Mouse (Mus musculus) G1E (cell line): ENCODE data around the gene Clcn3. TPM values are rescaled to one million over a fixed set of nuclear protein-coding genes. Genes with fewer than 3 reads are reported as not detected.

Experiments used
- ATAC-seq: 2 replicates; pipeline ENCODE4 v1.8.0; 2016; ENCODE audit warnings: mild to moderate bottlenecking; ENCODE audit not compliant: insufficient number of reproducible peaks, poor library complexity, low FRiP score, severe bottlenecking; ENCODE audit errors: extremely low read depth
- DNase-seq: peaks from one replicate; pipeline ENCODE4 v3.0.0; 2012; ENCODE audit warnings: low spot score
- H3K27me3 ChIP-seq: 2 replicates; pipeline ENCODE4 v1.6.1; 2012; ENCODE audit warnings: mild to moderate bottlenecking, low read length, inconsistent platforms; ENCODE audit not compliant: insufficient read depth
- H3K36me3 ChIP-seq: replicated peaks from 2 replicates; pipeline ENCODE3; 2012; ENCODE audit warnings: mild to moderate bottlenecking, inconsistent platforms
- H3K4me1 ChIP-seq: 2 replicates; pipeline ENCODE4 v1.6.1; 2012; ENCODE audit warnings: low read depth, low read length, inconsistent platforms, mixed read lengths; ENCODE audit not compliant: insufficient read depth
- H3K4me3 ChIP-seq: 2 replicates; pipeline ENCODE4 v1.5.1; 2012; ENCODE audit warnings: low read depth, mild to moderate bottlenecking, inconsistent platforms, low read length, moderate library complexity, mixed read lengths
- H3K9me3 ChIP-seq: replicated peaks from 2 replicates; pipeline ENCODE4 v1.6.1; 2012; ENCODE audit warnings: inconsistent platforms
- CTCF ChIP-seq: IDR thresholded peaks from 2 replicates; pipeline ENCODE4 v1.5.1; 2012; ENCODE audit warnings: low read depth, low read length, inconsistent platforms, mixed read lengths
- GATA1 ChIP-seq: IDR thresholded peaks from 2 replicates; pipeline ENCODE4 v1.6.1; 2012; ENCODE audit warnings: borderline replicate concordance, low read length, inconsistent platforms, mixed read lengths
- GATA2 ChIP-seq: IDR thresholded peaks from 2 replicates; pipeline ENCODE4 v1.6.1; 2012; ENCODE audit warnings: low read depth, low read length, inconsistent platforms, borderline replicate concordance
- POLR2AphosphoS5 ChIP-seq: IDR thresholded peaks from 2 replicates; pipeline ENCODE4 v1.6.1; 2012; ENCODE audit warnings: low read depth, low read length, inconsistent platforms; ENCODE audit not compliant: insufficient replicate concordance
- TAL1 ChIP-seq: conservative IDR thresholded peaks from 2 replicates; pipeline ENCODE4 v1.6.1; 2012; ENCODE audit warnings: low read depth, low read length, inconsistent platforms, mixed read lengths
- polyA plus RNA-seq: library from polyadenylated mRNA; stranded (reverse); fragments of >175 nt; gene quantifications from 2 replicates; pipeline ENCODE4 v1.2.3, GENCODE M21; 2012
- total RNA-seq, 2 experiments: library from RNA; stranded (forward) in 1 of 2; stranded (reverse) in 1 of 2; fragments of 200-1000 nt in 1 of 2; fragments of >200 nt in 1 of 2; fragmentation: Nextera tagmentation in 1 of 2; gene quantifications; 2 replicates each; pipeline ENCODE4 v1.2.3; 2014 to 2017

Clcn3 gene
- total and polyA plus RNA-seq, 3 experiments: 18.0 to 215 (median 147) TPM

DNA sequence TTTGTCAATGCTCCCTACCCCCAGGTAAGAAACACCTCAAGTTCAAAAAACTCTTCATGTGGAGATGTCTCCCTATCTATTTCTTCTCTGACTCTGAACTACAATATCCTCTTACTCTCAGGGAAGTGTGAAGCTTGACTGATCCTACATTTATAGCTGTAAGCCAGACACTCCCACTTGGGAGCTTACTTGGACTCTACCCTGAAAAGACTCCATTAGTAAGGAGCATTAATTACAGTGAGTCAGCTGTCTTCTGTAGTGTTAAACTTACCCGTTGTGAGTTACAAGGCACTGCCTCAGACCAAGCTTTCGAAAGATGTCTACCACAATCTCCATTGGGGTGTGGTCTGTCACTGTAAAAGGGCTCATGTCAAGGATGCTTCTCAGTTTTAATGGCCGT, 64.0 kb downstream of the Clcn3 start:
- DNase-seq (no peak), ATAC-seq (no peak)
- H3K36me3 ChIP-seq: peaks cover 84% of the 10 kb centered on the region
- no peak overlapping the region for H3K4me3 ChIP-seq
- H3K9me3 ChIP-seq: no peaks in the 10 kb centered on the region
- TF ChIP-seq POLR2AphosphoS5 (no peak), GATA1 (no peak), GATA2 (no peak), TAL1 (no peak), CTCF (no peak)
- H3K4me1 ChIP-seq: peaks cover 6% of the 10 kb centered on the region; the same call in 1 of the 2 replicates
- no peaks in the 10 kb centered on the region for H3K27me3 ChIP-seq

DNA sequence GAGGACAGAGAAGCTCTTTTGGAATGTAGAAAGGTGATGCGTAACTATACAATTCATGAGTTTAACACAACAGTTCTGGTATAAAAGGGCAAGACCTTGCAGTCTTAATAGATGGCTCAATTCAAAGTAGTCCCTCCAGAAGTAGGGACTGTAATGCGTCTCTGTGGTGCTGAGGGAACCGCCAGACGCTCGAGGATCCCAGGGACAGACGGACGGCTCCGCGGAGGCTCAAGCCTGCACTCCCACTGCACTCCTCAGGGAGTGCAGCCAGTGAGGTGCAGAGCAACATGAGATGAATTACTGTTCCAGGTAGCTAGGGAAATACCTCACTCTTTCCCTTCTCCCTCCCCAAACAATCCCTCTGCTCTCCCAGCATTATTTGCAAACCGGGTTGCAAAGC, 70.5 kb downstream of the Clcn3 start:
- peaks cover 11% of the 10 kb centered on the region for H3K4me1 ChIP-seq

DNA sequence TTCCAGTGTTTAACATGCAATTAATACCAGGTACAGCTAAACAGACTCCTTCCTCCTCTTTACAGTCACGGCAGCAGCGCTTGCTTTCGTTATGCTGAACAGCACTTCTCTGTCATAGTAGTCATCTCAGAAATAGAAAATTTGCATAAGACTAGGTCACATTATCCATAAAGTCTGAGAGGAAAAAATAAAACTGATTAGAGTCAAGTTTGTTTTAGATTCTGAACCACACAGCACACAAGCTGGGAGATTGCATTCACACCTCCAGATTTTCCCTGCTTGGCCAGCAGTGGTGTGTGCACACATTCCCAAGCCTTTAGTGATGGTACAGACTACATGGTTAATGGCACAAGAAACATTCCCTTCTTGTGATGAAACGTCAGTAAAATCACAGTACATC, 71.0 kb downstream of the Clcn3 start:
- TF ChIP-seq POLR2AphosphoS5: no peak
- Histone ChIP-seq H3K27me3 (no peaks in the 10 kb centered on the region), H3K4me1 (peaks cover 11% of the 10 kb centered on the region), H3K9me3 (no peaks in the 10 kb centered on the region), H3K36me3 (peaks cover 90% of the 10 kb centered on the region), H3K4me3 (no peak overlapping the region)
- ATAC-seq: no peak
- DNase-seq: no peak

More for the DNA sequence above, 70.5 kb downstream of the Clcn3 start:
- no peaks in the 10 kb centered on the region for H3K27me3 ChIP-seq
- DNase-seq (no peak), ATAC-seq (no peak)
- no peaks in the 10 kb centered on the region for H3K9me3 ChIP-seq
- TF ChIP-seq POLR2AphosphoS5: no peak
- H3K4me3 ChIP-seq: no peak overlapping the region
- H3K36me3 ChIP-seq: peaks cover 91% of the 10 kb centered on the region

DNA sequence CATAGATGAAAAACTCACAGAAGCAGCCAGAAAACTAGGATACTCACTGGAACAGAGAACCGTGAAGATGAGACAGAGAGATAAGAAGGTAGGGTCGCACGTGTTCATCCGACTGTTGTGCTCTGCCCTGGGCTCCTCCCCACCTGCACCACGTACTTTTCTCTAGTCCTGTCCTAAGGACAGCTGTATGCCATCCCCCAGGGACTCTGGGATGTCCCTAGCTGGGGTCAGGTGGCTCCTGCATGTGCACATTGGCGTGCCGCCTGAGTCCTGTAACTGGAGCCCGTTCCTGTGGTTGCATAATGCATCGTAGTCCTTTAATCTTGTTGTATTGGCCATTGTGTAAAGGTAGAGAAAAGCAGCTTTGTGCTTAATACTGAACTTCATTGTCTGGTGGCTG, 83.0 kb downstream of the Clcn3 start:
- no peaks in the 10 kb centered on the region for H3K9me3 ChIP-seq
- no peaks in the 10 kb centered on the region for H3K27me3 ChIP-seq
- no peak for DNase-seq
- ATAC-seq: peak; percentile 37; the same call in 1 of the 2 replicates
- H3K36me3 ChIP-seq: peaks cover 86% of the 10 kb centered on the region
- H3K4me3 ChIP-seq: peak overlapping the region; percentile 44; the same call in 1 of the 2 replicates
- peaks cover 35% of the 10 kb centered on the region for H3K4me1 ChIP-seq
- TF ChIP-seq TAL1 (no peak), POLR2AphosphoS5 (no peak), CTCF (no peak)

DNA sequence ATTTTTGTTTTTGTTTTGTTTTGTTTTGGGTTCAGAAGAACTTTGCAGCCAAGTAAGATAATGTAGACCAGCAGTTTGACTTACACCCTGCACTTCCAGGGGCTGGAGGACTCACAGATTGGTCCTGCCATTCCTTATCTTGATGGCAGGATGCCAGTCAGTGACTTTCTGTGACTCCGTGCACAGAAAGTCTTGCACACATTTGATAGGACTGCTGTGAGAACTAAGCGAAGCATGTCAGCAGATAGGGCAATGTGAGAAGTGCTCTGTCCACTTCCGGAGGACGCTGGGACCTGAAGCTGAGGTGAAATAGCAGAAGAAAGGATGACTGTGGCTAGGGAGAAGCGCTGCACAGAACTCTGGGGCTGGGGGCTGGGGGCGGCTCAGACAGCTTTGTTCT, 87.2 kb downstream of the Clcn3 start:
- peak; percentile 23 for DNase-seq
- H3K27me3 ChIP-seq: no peaks in the 10 kb centered on the region
- TF ChIP-seq TAL1 (no peak), GATA1 (no peak), POLR2AphosphoS5 (no peak), CTCF (no peak), GATA2 (no peak)
- peak; percentile 69 for ATAC-seq
- peak overlapping the region; percentile 30; the same call in 1 of the 2 replicates for H3K4me3 ChIP-seq
- H3K4me1 ChIP-seq: peaks cover 76% of the 10 kb centered on the region
- H3K9me3 ChIP-seq: no peaks in the 10 kb centered on the region; the same call in 1 of the 2 replicates
- peaks cover 87% of the 10 kb centered on the region for H3K36me3 ChIP-seq

DNA sequence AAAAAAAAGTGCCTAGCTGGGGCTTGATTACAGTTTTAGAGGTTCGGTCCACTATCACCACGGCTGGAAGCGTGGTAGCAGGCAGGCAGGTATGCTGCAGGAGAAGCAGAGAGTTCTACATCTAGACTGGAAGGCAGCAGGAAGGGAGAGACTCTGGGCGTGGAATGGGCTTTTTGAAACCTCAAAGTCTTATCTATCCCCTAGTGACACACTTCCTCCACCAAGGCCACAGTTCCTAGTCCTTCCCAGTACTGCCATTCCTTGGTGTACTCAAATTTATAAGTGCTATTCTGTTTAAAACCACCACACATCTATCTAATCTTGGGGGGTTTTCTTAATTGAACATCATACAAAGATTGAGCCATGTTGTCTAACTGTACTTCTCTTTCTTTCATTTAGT, 91.3 kb downstream of the Clcn3 start:
- H3K27me3 ChIP-seq: no peaks in the 10 kb centered on the region
- no peaks in the 10 kb centered on the region; the same call in 1 of the 2 replicates for H3K9me3 ChIP-seq
- DNase-seq: no peak
- no peak for TF ChIP-seq TAL1
- no peak for TF ChIP-seq POLR2AphosphoS5
- ATAC-seq: no peak
- H3K4me3 ChIP-seq: peak overlapping the region; percentile 94; the same call in 1 of the 2 replicates
- peaks cover 67% of the 10 kb centered on the region for H3K4me1 ChIP-seq
- peaks cover 49% of the 10 kb centered on the region for H3K36me3 ChIP-seq

DNA sequence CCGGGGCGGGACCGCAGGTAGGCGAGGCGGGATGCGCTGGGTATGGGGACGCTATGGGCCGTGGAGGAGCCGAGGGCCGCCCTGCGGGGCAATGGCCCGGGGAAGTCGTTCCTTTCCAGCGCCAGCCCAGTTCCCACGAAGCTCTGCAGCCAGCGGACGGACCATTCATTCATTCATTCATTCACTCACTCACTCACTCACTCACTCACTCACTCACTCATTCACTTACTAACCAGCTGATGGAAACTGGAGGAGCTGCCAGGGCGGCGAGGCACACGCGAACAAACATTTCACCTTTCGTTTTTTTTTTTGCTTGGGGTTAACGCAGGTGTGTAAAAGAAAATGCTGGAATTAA, 92.6 kb downstream of the Clcn3 start:
- ATAC-seq (no peak), DNase-seq (no peak)
- Histone ChIP-seq H3K4me1 (peaks cover 63% of the 10 kb centered on the region), H3K36me3 (peaks cover 41% of the 10 kb centered on the region), H3K9me3 (no peaks in the 10 kb centered on the region; the same call in 1 of the 2 replicates), H3K27me3 (no peaks in the 10 kb centered on the region), H3K4me3 (peak overlapping the region; percentile 94)
- no peak for TF ChIP-seq GATA2
- TF ChIP-seq TAL1: no peak
- no peak for TF ChIP-seq CTCF
- TF ChIP-seq GATA1: no peak
- no peak for TF ChIP-seq POLR2AphosphoS5
